Mouse (Mus musculus) liver, adult 10 weeks (tissue): ENCODE data around the gene Rhot2. TPM values are rescaled to one million over a fixed set of nuclear protein-coding genes. Genes with fewer than 3 reads are reported as not detected.

Source experiments
- polyA plus RNA-seq: library from polyadenylated mRNA; stranded (reverse); fragments of 350-450 nt; fragmentation: Illumina TruSeq; extraction: RNeasy Lipid Tissue Mini Kit (QIAGEN cat#74804); gene quantifications from one replicate; pipeline ENCODE4 v1.2.3, GENCODE M21; 2014; ENCODE audit warnings: low read depth, low replicate concordance

Gene Rhot2
- 9.5 TPM for polyA plus RNA-seq

DNA sequence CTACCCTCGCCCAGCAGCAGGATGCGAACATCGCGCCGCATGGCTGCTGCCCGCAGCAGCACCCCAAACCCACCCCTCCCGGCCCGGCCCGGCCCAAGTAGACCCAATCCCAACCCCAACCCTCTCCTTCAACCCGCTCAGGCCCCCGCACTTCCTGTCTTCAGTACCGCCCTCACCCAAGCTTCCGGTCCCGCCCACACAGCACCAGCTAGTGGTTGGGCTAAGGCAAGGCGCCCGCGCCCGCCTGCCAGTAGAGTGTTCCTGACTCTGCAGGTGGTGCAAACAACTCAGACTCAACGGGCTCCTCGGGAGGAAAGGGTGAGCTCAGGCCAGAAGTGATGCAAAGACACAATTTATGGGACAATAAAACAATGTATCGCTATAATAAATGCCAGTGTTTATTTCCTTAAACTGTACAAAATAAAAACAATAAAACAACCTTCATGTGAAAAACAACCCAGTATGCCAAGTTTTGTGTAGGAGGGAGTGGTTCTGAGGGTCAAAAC, at the start of gene Rhot2:
Gene Rhot2, minus strand, starts transcription at position 456 of the 506 bp plus-strand sequence.

DNA sequence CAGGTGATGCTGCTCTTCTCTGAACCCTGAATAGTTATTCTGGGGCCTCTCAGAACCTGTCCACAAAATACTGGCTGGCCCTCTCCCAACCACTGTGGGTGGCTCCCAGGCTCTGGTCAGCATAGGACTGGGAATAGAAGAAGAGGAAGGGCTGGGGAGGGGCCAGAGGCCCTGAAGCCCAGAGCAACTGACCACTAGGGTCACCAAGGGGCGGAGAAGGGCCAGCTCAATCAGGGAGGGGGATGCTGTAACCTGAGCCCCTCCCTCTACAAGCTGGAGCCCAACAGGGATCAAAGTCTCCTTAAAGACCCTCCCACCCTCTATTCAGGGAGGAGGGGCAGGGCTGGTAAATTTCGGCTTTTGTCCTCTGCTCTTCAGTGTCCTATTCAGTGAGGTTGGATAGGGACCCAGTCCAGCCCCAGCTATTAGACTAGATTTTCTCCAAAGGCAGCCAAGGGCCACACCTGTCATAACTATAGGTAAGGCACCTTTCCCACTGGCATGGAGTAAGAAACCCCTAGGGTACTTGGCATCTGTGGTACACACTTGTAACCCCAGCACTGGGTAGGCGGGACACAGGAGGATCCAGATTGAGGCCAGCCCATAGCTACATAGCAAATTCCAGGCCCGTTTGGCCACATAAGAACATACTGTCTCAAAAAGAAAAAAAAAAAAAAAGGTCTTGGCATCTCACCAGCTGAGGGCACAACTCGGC, 35.7 kb upstream of the Rhot2 start, which contains the start of gene Wfikkn1:
Gene Wfikkn1, minus strand, starts transcription at position 663 of the 715 bp plus-strand sequence.

DNA sequence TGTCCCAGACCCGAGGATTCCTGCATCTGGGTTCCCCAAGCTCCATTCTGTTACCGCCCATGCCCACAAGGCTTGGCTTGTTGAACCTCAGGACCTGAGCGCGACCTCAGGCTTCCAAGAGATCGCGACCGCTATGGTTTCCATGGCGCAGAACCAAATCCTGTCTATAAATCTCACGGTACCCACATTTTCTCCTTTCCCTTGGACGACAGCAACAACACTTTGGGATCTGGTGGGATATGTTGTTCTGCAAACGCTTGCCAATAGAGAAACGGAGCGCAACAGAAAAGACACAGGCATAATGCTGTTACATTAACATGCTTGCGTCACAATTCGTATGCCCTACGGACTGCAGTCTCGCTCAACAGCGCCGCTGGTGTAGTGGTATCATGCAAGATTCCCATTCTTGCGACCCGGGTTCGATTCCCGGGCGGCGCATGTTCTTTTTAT, 30.1 kb upstream of the Rhot2 start, which contains the start of gene Mettl26:
Gene Mettl26, plus strand, starts transcription at position 354 of the 450 bp plus-strand sequence.

DNA sequence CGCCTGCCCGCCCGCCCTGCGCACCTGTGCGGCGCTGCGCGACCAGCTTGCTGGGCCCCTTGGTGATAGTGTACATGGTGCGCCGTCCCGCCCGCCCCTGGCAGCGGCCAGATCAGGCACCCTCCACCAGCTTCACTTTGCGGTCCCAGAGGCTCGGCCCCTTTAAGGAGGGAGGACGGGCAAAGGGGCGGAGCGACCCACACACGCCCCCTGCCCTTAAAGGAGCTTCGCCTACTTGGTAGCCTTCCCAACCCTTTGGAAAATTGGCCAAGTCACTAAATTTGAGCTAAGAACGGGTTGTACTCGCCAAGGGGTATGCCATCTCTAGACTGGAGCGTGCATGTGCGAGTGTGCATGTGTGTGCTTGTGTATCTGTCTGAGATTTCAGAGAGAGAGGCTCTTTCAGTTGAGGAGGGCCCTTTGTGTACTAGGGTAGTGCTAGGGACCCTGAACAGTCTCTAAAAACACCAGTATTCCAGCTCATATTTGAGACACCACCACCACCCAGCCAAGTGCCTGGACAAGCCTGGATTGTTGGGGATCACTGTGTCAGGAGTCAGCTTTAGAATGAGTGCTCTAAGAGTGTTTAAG, 24.0 kb upstream of the Rhot2 start, which contains the start of gene Mcrip2:
Gene Mcrip2, minus strand, starts transcription at position 164 of the 591 bp plus-strand sequence.

DNA sequence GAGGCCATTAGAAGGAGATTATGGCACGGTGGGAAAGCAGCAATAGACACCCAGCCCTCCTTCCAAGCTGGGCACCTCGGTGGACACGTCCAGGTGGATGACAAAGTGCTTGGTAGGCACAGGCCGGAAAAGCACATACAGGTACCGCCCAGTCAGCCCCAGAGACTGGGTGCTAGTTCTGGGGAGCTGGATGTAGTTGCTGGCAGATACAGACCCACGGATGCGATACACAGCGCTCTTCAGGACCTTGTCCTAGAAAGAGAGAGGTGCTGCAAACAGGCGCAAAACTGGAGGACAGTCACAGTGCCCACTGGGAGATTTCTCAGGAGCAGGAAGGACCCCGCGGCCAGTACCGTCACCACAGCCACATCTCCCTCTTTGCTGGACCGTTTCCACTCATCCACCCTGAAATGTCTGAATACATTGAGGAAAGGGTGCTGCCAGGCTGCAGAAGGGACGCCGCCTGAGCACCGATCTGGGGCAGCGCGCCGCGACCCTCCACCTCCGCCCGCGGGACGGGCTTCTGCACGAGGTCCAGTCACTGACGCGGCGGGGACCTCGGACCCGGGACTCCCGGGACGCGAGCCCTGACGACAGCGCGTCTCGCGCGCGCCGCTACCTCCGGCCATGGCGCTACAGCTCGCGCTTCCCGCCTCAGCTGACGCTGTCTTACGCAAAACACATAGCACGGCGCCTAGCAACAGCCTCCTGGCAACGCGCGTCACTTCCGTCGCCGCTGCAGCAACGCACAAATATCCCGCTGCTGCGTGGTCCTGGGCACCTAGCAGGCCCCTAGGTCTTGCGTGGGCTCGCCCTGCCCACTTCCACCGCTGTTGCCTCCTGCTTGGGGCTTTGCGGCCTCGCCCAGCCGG, 16.4 kb upstream of the Rhot2 start, which contains the start of gene Wdr90:
Gene Wdr90, minus strand, starts transcription at position 670 of the 872 bp plus-strand sequence.

DNA sequence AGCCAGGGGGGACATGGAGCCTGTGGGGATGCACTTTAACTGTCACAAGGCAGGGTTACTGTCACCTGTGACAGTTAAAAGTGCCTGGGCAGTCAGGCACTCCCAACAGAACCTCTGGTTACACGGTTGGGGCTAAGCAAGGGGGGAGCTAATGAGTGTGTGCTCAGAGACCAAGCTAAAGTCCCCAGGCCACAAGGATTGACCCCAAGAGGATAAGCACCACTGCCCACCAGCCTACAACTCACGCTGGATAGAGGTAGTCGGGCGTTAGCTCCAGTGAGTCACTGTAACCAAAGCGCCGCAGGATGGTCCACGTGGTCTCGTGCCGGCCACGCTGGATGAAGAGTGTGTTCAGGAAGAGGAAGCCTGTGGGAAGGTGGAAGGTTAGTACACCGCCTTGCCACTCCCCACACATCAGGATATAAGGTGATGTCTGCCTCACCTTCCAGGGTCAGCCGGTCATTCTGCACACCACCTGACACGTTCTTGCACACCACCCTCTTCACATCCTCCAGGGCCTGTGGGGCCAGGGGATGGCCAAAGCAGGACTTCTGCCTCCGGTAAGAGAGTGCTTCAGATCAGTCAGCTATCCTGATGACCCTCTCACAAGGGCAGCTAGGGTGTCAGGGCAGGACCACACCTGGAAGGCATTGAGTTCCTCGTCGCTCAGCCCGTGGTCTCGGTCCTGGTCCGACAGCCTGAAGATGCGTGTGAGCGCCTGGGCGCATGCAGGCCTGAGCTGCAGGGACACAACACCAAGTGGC, 3.4 kb downstream of the Rhot2 start, which contains the start of gene Gm20683:
Gene Gm20683, minus strand, starts transcription at position 647 of the 764 bp plus-strand sequence.

DNA sequence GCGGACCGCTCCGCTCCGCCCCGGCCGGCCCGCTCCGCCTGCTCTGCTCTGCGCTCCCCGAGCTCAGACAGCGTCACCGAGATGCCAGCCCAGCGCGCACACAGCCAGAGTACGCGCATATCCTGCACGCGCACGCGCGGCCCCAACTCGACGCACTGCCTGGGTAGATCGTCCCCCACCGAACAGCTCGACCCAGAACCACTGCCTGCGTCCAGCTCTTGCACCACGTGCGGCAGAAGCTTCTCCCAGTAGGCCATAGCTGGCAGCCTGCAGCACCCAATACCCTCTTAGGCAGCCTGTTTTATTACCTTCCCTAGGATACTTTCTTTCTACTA, 7.6 kb downstream of the Rhot2 start, which contains the start of gene Rhbdl1:
Gene Rhbdl1, minus strand, starts transcription at position 220 of the 335 bp plus-strand sequence.

DNA sequence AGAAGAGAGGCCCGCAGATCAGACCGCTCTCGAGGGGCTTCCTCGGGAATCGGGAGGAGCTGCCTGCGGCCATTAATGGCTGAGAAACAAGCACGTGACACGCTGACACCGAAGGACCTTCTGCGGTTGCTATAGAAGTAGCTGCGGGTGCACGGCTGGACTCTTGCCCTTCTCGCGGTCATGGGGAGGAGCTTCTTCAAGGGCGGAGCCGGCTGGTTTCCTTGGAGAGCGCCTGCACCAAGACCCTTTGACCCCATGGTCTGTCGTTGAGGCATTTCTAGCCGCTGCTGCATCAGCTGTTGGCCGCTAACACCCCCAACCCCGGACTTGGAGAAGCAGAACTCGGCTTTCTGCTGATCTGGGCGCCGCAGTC, 11.4 kb downstream of the Rhot2 start, which contains the start of gene Stub1:
Gene Stub1, minus strand, starts transcription at position 114 of the 373 bp plus-strand sequence.

DNA sequence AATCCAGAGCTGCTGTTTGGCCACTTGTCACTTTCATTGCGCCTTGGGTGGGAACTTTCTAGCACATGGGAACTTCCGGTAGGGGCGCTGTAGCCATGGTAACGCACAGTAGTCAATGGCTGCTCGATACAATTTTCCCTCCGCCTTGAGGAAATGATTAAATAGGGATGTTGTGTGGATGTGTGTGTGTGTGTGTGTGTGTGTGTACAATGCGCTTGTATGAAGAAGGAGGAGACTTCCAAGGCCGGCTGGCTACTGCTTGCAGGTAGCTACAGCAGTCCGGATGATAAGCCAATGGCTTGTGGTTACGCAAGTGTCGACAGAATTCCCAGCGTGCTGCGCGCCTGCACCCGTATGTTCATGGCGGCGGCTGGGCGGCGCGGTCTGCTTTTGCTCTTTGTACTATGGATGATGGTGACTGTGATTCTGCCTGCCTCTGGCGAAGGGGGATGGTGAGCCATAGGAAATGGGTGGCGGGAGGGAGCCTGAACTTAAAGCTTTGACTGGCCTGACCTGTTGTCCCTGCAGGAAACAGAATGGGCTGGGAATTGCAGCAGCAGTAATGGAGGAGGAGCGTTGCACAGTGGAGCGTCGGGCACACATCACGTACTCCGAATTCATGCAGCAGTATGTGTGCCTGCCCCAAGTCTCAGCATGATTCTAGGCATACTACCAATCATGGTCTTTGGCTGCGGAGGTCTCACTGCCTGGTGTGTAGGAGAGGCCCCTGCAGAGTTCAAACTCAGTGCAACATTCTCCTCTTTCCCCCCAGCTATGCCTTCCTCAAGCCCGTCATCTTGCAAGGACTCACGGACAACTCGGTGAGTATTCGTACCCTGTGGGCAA, 15.7 kb downstream of the Rhot2 start, which contains the start of gene Jmjd8:
Gene Jmjd8, plus strand, starts transcription at position 156 of the 846 bp plus-strand sequence.

DNA sequence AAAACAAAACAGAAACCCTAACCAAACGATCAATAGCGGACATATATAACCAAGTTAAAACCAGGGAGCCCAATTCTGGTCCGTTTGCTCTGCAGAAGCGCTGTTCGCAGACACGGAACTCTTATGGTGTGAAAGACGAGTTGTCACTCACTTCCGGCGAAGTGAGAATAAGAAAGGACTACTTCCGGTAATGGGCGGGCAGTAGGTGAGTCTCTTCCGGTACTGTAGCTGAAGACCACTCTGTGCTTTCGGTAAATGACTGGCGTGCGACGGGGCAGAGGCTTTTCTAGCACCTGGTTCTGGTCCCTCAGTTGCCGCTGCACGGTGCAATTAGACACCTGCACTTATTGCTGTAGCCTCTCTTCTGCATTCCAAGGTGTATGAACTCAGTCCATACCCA, 21.2 kb downstream of the Rhot2 start, which contains the start of gene Wdr24:
Gene Wdr24, plus strand, starts transcription at position 176 of the 400 bp plus-strand sequence.

DNA sequence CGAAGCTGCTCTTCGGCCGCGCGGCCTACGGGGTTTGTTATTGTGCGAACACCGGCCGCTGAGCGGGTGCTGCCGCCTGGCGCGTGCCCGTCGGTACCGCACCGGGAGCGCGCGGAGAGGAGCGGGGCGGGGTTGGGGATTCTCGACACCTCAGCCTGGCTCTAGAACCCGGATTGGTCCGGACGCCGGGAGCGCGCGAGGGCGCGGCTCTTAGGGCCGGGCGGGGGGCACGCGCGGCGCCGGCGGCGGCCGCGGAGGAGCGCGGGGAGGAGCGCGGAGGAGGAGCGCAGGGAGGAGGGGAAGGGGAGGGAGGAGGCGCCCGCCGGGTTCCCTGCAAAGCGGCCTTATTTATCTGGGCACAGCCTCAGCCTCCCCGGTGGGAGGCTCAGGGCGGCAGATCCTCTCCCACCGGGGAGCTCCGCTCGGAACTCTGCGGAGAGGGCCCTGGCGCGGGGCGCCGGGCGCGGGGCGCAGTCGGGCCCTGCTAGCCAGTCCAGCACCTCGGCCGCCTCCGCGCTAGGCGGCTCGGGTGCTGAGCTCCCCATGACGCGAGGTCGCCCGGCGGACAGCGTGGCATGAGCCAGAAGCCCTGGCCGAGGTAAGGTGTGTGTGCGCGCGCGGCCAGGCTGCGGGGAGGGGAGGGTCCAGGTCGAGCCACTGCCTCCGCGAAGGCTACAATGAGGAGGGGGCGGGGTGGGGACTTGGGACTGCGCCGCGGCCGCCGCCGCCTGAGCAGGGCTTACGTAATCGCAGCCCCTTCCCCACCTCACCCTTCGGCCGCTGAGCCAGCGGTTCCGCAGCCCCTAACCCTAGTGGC, 35.7 kb downstream of the Rhot2 start, which contains the start of gene Fbxl16:
Gene Fbxl16, plus strand, starts transcription at position 297 of the 817 bp plus-strand sequence.

DNA sequence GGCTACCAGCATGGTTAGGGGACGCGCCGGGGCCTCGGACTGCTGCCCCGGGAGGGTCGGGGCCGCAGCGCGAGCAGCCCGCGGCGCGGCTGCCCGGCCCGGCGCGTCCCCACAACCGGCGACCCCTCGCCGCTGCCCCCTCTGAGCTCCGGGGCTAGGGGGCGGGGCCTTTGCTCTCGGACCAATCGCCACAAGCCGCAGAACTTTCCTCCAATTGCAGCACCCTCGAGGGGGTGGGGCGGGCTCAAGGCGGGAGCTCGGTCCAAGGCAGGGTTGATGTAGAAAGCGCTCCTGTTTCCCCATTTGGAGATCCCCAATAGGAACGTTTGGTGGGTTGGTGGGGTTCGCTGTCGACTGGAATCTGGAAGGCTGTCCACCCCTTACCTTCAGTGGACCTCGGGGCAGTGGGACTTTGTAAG, 47.7 kb downstream of the Rhot2 start, which contains the start of gene Metrn:
Gene Metrn, minus strand, starts transcription at position 186 of the 419 bp plus-strand sequence.

DNA sequence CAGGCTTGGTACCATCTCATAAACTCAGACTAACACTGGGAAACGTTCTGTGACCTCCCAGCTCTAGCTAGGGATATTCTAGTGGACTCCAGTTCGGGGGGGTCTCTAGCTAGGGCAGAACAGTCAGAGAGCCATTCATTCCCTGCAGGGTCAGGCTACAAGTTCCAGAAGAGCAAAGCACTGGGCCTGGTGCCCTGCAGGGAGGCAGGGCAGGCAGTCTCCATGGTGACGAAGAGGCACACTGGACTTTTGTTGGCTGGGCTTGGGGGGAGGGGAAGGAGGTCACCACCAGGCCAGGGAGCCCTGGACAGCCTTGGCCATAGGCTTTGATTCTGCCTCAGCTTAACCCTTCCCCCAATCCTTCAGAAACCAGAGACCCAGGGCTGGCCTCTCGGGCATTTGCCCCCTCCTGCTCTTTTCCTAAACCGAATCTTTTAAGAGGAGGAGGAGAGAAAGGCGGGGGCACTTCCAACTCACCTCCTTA, 49.0 kb downstream of the Rhot2 start, which contains the start of gene AC134908.4:
Gene AC134908.4, minus strand, starts transcription at position 51 of the 484 bp plus-strand sequence.

DNA sequence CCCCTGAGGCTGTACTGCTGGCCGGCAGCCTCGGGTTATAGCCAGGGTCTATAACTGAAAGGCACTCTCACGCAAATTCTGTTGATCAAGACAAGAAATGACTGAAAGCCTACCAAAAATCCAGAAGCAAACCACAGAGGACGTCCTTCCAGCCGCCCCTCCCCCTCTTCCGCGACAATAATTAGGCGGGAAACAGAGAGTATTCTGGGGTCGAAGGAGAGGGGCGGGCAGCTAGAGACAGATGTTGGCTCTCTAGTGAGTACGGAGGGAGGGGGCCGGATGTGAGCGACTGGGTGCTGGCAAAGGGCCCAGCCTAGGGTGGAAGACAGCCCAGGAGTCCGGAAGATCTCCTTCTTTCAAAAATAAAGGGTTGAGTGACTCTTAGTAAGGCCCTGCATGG, 52.0 kb downstream of the Rhot2 start, which contains the start of gene Fam173a:
Gene Fam173a, minus strand, starts transcription at position 287 of the 400 bp plus-strand sequence.

